Mouse (Mus musculus) thymus, postnatal 10 days (tissue): ENCODE data around the gene Hpcal4.
"Not testable (repeated sequence)": the region's sequence is repeated elsewhere in the genome, so short reads cannot be mapped to it uniquely, and the experiment has no call there.

Experiments
- DNase-seq, 2 experiments: peaks; one replicate each; pipeline ENCODE4 v3.0.0; 2021; ENCODE audit warnings: low spot score in 2 of 2

The Hpcal4 gene

GRCm38 (mm10) chr4:123182328-123183238 lies at the start of gene Hpcal4:
Gene Hpcal4, plus strand, starts transcription at chr4:123183227.
- DNase-seq = no peak

DNA sequence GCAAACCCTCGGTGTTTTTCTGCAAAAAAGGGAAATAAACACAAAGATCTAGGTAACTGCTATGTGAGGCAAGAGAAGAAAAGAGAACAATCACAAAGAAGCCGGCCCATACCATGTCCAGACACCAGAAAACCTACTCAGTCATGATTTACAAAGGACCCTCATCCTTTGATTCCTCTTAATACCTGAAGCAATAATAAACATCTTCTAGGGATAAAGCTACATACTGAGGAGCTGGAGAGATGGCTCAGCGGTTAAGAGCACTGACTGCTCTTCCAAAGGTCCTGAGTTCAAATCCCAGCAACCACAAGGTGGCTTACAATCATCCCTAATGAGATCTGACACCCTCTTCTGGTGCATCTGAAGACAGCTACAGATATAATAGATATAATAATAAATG lies 45.5 kb upstream of the Hpcal4 start:
- DNase-seq = no peak

DNA sequence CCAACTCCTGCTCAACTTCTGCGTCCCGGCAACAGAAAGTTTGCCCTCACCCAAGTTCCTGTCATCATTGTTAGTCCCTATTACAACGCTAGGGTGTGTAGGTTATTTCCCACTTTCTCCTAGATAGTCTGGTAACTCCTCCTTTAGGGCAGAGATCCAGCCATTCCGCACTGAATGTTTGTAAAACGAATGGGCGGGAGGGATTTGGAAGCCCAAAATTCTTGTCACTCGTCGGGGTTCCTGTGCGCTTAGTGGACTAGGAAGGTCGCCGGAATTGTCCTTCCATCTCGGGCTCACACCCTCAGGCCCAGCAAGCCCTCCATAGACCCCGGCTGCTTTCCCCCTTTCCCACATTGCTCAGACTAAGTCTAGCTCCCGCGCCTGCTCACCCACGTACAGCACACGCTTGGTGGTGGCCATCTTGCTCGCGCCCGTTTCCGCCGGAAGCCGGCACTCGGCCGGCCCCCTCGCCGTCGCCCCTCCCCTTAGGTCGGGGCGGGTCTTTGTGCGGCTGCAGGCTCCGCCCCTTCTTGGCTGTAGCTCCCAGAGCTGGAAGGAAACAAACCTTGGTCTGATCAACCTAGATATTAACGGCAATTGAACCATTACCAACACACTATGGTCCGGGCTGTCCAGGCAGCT lies 43.4 kb upstream of the Hpcal4 start, which contains the start of gene Ppie:
Gene Ppie (minus strand): TSS at position 439 of the 642 bp plus-strand sequence.
- DNase-seq = peak; percentile 38 to 69

DNA sequence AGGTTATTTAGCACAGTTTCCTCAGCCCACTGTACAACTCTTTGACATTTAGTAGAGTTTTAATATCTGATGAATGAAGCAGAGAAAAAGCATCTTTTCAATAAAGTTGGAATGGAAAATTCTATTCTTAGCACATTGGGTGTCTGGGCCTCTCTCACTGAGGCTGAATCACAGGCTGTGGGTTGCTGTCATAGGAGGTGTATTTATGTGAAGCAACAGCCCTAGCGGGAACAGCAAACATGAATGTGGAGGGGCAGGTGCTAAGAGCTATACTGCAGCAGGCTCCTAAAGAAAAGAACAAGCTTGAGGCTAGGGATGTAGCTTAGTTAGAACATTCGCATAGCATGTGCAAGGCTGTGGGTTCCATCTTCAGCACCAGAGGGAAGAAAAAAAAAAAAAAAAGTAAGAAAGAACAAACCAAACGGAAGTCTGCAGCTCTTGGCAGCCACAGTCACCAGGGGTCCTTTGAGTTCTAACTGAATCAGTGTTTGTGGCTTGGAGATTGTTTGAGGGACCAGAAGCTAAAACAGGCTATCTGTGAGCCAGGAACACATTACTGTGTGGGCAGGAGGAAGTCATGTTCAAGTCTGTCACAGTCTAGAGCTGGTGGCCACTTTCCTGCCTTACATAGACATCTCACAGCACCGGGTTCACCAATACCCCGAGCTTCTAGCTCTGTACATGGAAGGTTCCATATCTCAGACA lies 35.4 kb upstream of the Hpcal4 start:
- DNase-seq = peak in 1 of 2 experiments; percentile 4

GRCm38 (mm10) chr4:123152003-123152402 lies 31.0 kb upstream of the Hpcal4 start:
- DNase-seq = no peak

GRCm38 (mm10) chr4:123152976-123153375 lies 30.1 kb upstream of the Hpcal4 start:
- no peak for DNase-seq

DNA sequence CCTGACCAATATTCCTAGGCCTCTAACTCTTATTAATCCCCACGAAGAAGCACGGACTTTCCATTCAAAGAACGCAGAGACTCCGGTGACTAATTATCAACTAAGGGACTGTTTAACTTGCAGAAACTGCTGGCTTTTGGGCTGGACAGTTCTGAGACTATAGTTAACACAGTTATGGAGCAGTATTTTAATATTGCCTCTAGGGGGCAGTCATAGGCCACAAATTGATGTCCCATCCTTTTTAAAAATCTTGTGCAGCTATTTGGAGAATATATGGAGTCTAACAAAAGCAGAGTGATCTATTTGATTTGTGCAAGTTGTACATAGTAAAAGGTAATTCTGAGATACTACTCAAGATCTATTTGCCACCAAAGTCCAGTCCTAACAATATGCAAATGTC lies 28.0 kb upstream of the Hpcal4 start:
- peak in 1 of 2 experiments; percentile 25 for DNase-seq

DNA sequence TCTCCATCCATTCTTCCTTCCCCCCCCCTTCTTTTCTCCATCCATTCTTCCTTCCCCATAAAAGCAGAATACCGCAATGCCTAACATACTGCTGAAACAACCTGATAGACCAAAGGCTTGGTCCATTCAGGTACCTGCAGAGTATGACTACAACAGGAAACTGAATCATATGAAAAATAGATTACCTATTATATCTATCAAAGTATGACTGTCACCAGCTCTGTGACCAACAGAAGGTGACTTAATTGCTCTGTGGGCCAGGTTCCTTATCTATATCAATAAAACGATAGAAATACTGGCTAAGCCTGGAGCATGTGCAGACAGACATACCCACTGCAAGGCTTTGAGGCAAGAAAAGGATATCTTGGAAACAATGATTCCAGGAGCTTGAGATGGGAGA lies 27.6 kb upstream of the Hpcal4 start:
- no peak for DNase-seq

DNA sequence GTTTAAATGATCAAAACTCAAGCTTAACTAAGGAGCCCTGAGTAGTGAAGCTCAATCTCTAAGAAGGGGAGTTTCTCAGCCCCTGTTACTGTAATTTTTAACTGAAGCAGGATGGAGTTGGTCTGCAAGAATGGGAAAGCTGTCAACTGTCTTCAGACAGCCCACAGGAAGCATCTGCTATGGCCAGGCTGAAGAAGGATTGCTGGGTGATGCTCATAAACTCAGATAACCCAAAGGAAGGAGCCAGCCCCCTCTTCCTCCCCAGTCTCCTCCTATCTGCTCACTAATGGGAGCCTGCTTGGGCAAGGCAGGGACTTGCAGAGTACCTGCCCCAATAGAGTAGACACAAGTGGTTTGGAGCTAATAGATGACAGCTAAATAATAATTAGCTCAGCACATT lies 27.2 kb upstream of the Hpcal4 start:
- no peak for DNase-seq

GRCm38 (mm10) chr4:123160571-123160970 lies 22.5 kb upstream of the Hpcal4 start:
- no peak for DNase-seq

DNA sequence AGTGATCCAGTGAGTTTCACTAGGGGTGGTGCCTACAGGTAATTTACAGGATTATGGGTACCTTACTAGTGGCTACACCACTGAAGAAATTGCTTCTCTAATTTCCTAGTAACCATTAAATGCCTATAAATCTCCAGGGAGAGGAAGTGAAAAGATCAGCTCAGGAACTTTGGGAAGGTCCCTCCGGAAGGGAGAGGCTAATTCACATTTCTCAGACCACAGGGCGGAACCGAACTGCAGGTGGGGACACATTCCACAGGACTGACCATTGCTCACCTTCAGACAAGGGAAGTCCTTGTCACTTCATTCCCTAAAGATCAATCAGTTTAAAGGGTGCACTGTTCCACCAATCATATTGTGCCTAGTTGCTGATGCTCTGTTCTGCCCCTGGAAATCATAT lies 21.8 kb upstream of the Hpcal4 start:
- DNase-seq = not testable (repeated sequence)

DNA sequence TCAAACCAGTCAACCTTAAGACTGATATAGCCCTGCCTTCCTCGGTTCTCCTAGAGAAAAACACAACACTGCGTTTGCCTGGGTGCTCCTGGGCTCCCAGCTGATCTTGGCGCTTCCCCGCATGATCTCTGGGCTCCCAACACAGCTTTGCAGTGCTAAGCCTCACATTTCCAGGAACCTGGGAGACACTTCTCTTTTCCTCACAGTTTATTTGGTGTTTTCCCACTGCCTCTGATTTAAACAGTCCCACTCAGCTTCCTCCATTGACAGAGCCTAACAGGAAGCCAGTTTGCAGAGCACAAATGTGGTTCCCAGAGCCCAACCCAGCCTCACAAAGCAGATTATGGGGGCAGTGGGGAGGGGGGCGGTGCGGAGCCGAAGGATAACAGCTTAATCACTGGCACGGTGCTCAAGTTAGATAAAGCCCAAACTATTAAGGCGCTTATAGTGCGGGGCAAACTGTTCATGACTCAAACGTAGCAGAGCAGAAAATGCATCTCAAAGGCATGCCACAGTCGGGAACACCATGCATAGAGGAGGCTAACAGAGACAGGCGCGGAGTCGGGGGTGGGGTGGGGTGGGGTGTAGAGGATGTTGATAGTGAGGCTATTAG lies 20.6 kb upstream of the Hpcal4 start:
- DNase-seq = no peak

DNA sequence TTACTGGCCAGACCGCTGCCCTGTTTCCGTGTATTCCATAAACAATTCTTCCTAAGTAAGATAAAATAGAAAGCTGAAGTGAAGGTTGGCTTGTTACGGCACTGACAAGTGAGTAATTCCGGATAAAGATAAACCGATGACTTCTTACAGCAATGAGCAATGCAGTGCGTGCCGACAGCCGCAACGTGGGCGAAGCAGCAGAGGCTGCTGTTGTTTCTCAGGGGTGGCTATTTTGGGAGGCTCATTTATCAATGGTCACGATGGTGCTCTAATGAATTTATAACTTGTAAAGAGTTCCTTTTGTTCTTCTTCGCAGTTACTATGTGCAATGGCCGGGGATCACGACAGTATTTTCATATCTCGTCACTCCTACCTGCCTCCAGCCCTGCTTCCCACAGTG lies 18.9 kb upstream of the Hpcal4 start:
- DNase-seq = no peak

GRCm38 (mm10) chr4:123171811-123172210 lies 11.2 kb upstream of the Hpcal4 start:
- DNase-seq = no peak

DNA sequence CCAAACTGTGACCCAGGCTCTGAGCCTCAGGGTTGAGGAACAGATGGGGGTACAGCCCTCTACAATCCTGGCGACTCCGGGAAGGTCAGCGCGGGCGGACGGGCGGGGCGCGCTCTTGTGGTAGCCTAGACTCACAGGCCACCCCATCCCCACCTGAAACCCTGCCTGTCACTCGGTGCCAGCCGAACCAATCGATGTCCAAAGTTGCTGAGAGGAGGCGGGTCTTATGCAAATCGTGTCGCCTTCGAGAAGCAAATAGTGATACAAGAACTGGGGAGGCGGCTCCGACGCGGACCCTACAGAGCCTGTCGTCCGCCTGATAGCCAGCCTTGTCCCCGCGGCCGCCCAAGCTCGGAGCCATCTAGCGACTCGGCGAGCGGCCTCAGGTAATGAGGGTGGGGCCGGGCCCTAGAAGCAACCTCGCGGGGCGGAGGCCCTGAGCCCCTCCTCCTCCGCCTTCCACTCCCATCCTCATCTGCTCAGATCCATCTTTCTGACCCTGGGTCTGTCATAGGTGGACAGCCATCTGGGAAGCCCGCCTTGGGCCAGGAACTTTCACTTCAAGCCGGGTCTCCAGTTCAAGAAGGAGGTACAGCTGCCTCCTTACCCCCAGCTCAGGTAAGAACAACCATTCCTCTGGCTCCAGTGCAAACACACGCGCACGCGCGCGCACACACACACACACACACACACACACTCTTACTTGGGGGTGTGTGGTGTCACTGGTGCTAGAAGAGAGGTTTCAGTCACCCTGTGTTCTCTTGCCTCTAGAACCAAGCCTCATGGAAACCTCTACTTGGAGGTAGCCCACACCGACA lies 421 bp downstream of the Hpcal4 start:
- DNase-seq = peak; percentile 14 to 28

GRCm38 (mm10) chr4:123184816-123185215 lies 1.8 kb downstream of the Hpcal4 start:
- no peak for DNase-seq

GRCm38 (mm10) chr4:123192336-123192735 lies 9.3 kb downstream of the Hpcal4 start:
- DNase-seq = no peak

DNA sequence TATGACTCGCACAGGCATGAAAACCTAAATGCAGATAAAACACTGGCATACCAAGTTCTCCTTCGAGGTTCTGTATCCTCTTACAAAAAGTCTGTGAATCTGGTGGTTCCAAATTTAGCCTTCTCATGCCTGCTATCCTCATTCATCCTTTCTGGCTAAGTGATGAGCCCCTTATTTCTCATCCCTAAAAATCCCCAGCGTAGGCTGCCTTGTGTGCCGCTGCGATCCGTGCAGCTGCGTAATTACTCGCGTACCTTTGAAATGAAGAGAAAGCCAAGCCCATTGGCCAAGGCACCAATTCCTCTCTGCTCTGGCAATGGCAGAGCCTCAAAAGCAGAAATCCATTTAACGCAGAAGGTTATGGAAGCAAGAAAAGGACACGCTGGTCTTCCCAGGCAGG lies 10.8 kb downstream of the Hpcal4 start:
- DNase-seq = no peak

- no peak for DNase-seq
These were observed 13.7 kb downstream of the Hpcal4 start for GRCm38 (mm10) chr4:123196695-123197094.

GRCm38 (mm10) chr4:123200771-123201185 lies 17.8 kb downstream of the Hpcal4 start:
- peak; percentile 12 to 61 for DNase-seq
